Mouse (Mus musculus): ENCODE results near the gene Wscd2.

- TF ChIP-seq HCFC1 (IDR thresholded peaks at IDR 0.05; ENCODE audit: borderline replicate concordance, insufficient read depth, low read length) (no peak), MAFK (IDR thresholded peaks at IDR 0.05; ENCODE audit: insufficient read depth, low read depth, low read length) (no peak)
Measured at GRCm38 (mm10) chr5:113577555-113577954, 87.4 kb downstream of the Wscd2 start.
